Mouse (Mus musculus) midbrain, postnatal 0 days (tissue): ENCODE data around the gene Lars2. TPM values are rescaled to one million over a fixed set of nuclear protein-coding genes. Genes with fewer than 3 reads are reported as not detected.

Source experiments
- ATAC-seq: fragments of 200-750 bp; cut with Nextera tagmentation; 2 replicates; pipeline ENCODE4 v1.8.0; 2017; ENCODE audit warnings: moderate number of reproducible peaks, mild to moderate bottlenecking, moderate TSS enrichment, moderate library complexity; ENCODE audit not compliant: low FRiP score
- DNase-seq: peaks from one replicate; pipeline ENCODE4 v3.0.0-alpha.2; 2015; ENCODE audit warnings: low spot score
- H3K27ac ChIP-seq: fragments of 300-500 bp; sonication (generic); 2 replicates; pipeline ENCODE4 v1.5.1; 2014; ENCODE audit warnings: low read depth, mild to moderate bottlenecking, low read length, mixed read lengths
- H3K27me3 ChIP-seq: fragments of 300-500 bp; sonication (generic); 2 replicates; pipeline ENCODE4 v1.6.1; 2014; ENCODE audit warnings: low read length, control low read depth, mixed read lengths; ENCODE audit not compliant: insufficient read depth
- H3K36me3 ChIP-seq: fragments of 300-500 bp; sonication (generic); 2 replicates; pipeline ENCODE4 v1.6.1; 2014; ENCODE audit warnings: low read length, control low read depth, mixed read lengths; ENCODE audit not compliant: insufficient read depth
- H3K4me1 ChIP-seq: fragments of 300-500 bp; sonication (generic); 2 replicates; pipeline ENCODE4 v1.6.1; 2014; ENCODE audit warnings: mild to moderate bottlenecking, control low read depth, antibody characterized with exemption, low read length, mixed read lengths; ENCODE audit not compliant: insufficient read depth
- H3K4me2 ChIP-seq: fragments of 300-500 bp; sonication (generic); 2 replicates; pipeline ENCODE4 v1.6.1; 2014; ENCODE audit warnings: low read depth, mild to moderate bottlenecking, low read length, mixed read lengths; ENCODE audit not compliant: poor library complexity, severe bottlenecking
- H3K4me3 ChIP-seq: fragments of 300-500 bp; sonication (generic); 2 replicates; pipeline ENCODE4 v1.5.1; 2014; ENCODE audit warnings: low read depth, mild to moderate bottlenecking, low read length, moderate library complexity
- H3K9ac ChIP-seq: fragments of 300-500 bp; sonication (generic); replicated peaks from 2 replicates; pipeline ENCODE4 v1.6.1; 2014; ENCODE audit warnings: mild to moderate bottlenecking, low read length, moderate library complexity, mixed read lengths; ENCODE audit not compliant: poor library complexity, severe bottlenecking
- H3K9me3 ChIP-seq: fragments of 300-500 bp; sonication (generic); 2 replicates; pipeline ENCODE4 v1.6.1; 2016; ENCODE audit warnings: low read length, control low read depth
- CTCF ChIP-seq: IDR thresholded peaks from 2 replicates; pipeline ENCODE4 v1.5.1; 2016; ENCODE audit warnings: antibody characterized with exemption, mild to moderate bottlenecking
- WGBS: fragments of 180-500 bp; shearing (Covaris S2); extraction: QIAGEN DNeasy Blood & Tissue Kit; methylation state at CpG from one replicate; pipeline ENCODE4 v1.1.7; 2014; 5-methylcytosine and 5-hydroxymethylcytosine counted together
- polyA plus RNA-seq: library from polyadenylated mRNA; unstranded; fragments of >200 nt; fragmentation: Nextera tagmentation; extraction: Ambion mirVana; gene quantifications from 2 replicates; pipeline ENCODE4 v1.2.1, GENCODE M21; 2015
- total RNA-seq: library from RNA; depleted of rRNA; stranded (reverse); fragments of >200 nt; gene quantifications from 2 replicates; pipeline ENCODE4 v1.2.3, GENCODE M21; 2014

The Lars2 gene
- total and polyA plus RNA-seq, 2 experiments from 2014 or later = 11.9 to 930 TPM

DNA sequence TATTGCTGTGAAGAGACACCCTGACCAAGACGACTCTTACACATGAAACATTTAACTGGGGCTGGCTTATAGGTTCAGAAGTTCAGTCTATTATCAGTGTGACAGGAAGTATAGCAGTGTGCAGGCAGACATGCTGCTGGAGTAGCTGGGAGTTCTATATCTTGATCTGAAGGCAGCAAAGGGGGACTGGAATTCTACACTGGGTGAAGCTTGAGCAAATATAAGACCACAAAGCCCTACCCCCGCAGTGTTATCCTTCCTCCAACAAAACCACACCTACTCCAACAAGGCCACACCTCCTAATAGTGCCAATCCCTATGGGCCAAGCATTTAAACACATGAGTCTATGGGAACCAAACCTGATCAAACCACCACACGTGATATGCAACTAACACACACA is 85.0 kb downstream of the Lars2 start:
- H3K27ac ChIP-seq = no peak overlapping the region
- peaks cover 11% of the 10 kb centered on the region for H3K36me3 ChIP-seq
- H3K4me3 ChIP-seq = no peak overlapping the region
- DNase-seq (no peak), ATAC-seq (no peak)
- no peaks in the 10 kb centered on the region for H3K4me1 ChIP-seq
- H3K4me2 ChIP-seq = no peak overlapping the region
- no peaks in the 10 kb centered on the region for H3K9me3 ChIP-seq
- no peak overlapping the region for H3K9ac ChIP-seq
- no peak for TF ChIP-seq CTCF
- no peaks in the 10 kb centered on the region for H3K27me3 ChIP-seq
- 75% methylated on average over 3 of the region's 3 CpGs for WGBS

DNA sequence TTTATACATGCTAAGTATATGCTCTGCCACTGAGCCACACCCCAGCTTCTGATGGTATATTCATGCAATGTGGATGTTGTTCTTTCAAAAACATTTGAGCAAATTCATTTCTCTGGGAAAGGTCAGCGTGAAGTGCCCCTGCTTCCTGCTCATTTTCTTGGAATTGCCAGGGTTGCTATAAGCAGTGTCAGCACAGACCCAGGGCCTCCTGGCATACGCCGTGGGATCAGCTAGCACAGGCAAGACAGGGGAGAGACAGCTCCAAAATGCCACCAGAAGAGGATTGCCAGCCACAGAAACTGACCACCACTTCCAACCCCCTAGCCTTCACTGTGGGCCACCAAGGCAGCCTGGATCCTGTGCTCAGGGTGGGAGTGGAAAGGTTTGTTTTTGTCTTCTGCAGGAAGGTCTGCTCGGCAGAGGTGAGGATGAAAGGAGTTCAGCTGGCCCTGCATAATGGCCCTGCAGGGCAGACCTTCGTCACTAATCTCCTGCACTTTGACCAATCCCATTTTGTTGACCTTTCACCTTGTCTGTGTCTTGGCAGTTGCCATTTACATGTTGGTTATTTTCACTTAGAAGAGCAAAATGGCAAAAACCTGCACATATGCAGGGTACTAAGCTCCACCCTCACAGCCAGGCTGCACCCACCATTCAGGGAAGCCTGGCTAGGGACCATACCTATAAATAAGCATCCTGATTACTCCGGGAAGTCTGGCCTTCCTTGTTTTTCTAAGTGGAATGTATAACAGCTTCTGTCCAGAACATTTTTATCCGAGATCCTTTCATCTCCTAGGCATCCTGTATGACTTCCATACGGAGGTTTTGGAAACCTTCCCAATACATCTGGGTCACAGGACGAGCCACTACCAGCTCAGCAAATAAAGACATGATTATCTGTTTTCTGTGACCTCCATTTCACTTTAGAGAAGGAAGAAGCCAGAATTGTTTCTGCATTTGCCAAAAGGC is 90.2 kb downstream of the Lars2 start:
- H3K36me3 ChIP-seq = peaks cover 15% of the 10 kb centered on the region
- no peak for DNase-seq
- H3K4me1 ChIP-seq = no peaks in the 10 kb centered on the region
- H3K4me3 ChIP-seq = no peak overlapping the region
- whole genome bisulfite sequencing = 60% methylated on average over 9 of the region's 9 CpGs
- no peak overlapping the region for H3K27ac ChIP-seq
- H3K4me2 ChIP-seq = no peak overlapping the region
- H3K9me3 ChIP-seq = no peaks in the 10 kb centered on the region
- no peaks in the 10 kb centered on the region for H3K27me3 ChIP-seq
- TF ChIP-seq CTCF = no peak
- ATAC-seq = no peak
- H3K9ac ChIP-seq = no peak overlapping the region

DNA sequence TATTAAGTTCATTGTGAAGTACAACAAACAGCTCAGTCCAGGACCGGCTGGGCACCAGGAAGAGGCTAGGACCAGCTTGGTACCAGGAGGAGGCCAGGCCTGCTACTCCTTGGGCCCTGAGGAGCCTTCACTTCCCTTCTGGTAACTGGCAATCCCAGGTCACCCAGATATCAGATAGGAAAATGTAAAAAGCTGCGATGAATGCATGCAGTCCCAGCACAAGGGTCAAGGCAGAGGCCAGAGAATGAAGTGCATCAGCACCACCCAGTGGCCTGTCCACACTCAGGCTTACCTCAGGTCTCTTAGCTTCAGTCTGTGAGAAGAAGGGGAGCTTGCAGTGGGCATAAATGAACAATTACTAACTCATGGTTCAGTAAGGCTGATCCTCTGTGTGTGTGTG is 90.9 kb downstream of the Lars2 start:
- Histone ChIP-seq H3K27me3 (no peaks in the 10 kb centered on the region), H3K9ac (no peak overlapping the region), H3K36me3 (peaks cover 15% of the 10 kb centered on the region), H3K4me3 (no peak overlapping the region), H3K27ac (no peak overlapping the region), H3K4me2 (no peak overlapping the region), H3K4me1 (no peaks in the 10 kb centered on the region), H3K9me3 (no peaks in the 10 kb centered on the region)
- TF ChIP-seq CTCF = peak; percentile 61
- no peak for ATAC-seq
- DNase-seq = peak; percentile 9
- 52% methylated on average over 2 of the region's 2 CpGs for WGBS

DNA sequence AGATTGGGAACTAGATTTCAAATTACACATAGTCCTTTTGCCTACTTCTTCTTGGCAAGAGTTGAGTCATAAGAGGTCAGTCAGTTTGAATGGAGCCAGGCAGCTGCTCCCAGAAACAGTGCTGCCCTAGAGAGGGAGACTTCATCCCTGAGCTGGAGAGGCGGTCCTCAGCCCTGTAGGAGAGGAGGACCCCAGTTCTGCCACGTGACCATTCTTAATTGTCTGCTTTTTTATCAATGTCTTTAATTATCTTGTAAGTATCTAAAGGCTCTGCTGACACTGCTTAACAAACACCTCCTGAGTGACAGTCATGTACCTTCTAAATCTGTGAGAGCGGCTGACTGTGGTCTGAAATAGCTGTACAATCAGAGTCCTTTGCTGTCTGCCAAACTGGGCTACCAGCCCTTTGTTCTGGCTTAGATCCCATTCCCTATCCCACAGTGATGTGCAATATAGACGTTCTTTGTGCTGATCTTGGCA is 100.5 kb downstream of the Lars2 start:
- H3K27ac ChIP-seq = no peak overlapping the region
- H3K27me3 ChIP-seq = no peaks in the 10 kb centered on the region
- H3K9me3 ChIP-seq = no peaks in the 10 kb centered on the region
- peak; percentile 54 for DNase-seq
- H3K4me2 ChIP-seq = no peak overlapping the region
- 45% methylated on average over 4 of the region's 4 CpGs for WGBS
- H3K9ac ChIP-seq = no peak overlapping the region
- H3K4me1 ChIP-seq = no peaks in the 10 kb centered on the region
- H3K36me3 ChIP-seq = no peaks in the 10 kb centered on the region
- peak; percentile 56; the same call in 1 of the 2 replicates for ATAC-seq
- H3K4me3 ChIP-seq = no peak overlapping the region
- no peak for TF ChIP-seq CTCF

- Histone ChIP-seq H3K4me2 (no peak overlapping the region), H3K27me3 (no peaks in the 10 kb centered on the region), H3K9ac (no peak overlapping the region), H3K9me3 (no peaks in the 10 kb centered on the region), H3K4me1 (no peaks in the 10 kb centered on the region), H3K27ac (no peak overlapping the region), H3K4me3 (no peak overlapping the region), H3K36me3 (no peaks in the 10 kb centered on the region)
- 63% methylated on average over 5 of the region's 5 CpGs for WGBS
- DNase-seq (no peak), ATAC-seq (no peak)
- no peak for TF ChIP-seq CTCF
These were observed 101.8 kb downstream of the Lars2 start for GRCm38 (mm10) chr9:123468406-123469085.

GRCm38 (mm10) chr9:123469087-123469486 is 102.4 kb downstream of the Lars2 start:
- H3K4me1 ChIP-seq = no peaks in the 10 kb centered on the region
- H3K9ac ChIP-seq = no peak overlapping the region
- H3K4me3 ChIP-seq = no peak overlapping the region
- TF ChIP-seq CTCF = no peak
- DNase-seq (no peak), ATAC-seq (no peak)
- H3K36me3 ChIP-seq = no peaks in the 10 kb centered on the region
- no peak overlapping the region for H3K4me2 ChIP-seq
- no peaks in the 10 kb centered on the region for H3K27me3 ChIP-seq
- no peaks in the 10 kb centered on the region for H3K9me3 ChIP-seq
- no peak overlapping the region for H3K27ac ChIP-seq
